Mouse (Mus musculus) cerebellum, postnatal 36 days (tissue): ENCODE data around the gene Gm21904.
"Not testable (repeated sequence)": the region's sequence is repeated elsewhere in the genome, so short reads cannot be mapped to it uniquely, and the experiment has no call there.

Experiments used
- DNase-seq, 2 experiments: peaks; one replicate each; pipeline ENCODE4 v3.0.0; 2021 to 2022; ENCODE audit warnings: mixed read lengths in 2 of 2

The Gm21904 gene

DNA sequence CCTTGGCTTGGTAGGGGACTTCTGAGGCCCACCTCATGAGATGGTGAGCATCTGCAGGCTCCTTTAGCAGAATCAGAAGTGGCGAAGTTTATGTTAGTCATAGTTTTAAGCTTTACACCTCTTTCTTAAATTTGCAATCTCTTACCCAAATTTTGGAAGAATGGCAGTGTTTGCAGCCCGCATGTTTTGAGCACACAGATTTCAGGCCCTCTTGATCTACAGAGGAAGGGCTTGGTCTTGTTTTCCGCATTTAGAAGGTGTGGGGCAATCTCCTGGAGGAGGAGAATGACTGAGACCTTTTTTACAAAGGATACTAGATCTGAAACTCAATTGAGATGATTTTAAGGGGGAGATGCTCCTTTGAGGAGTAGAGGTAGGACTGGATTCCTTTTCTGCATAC, at the start of gene Gm21904:
Gene Gm21904, minus strand, starts transcription at position 101 of the 400 bp plus-strand sequence.
- DNase-seq, result not testable (repeated sequence)

DNA sequence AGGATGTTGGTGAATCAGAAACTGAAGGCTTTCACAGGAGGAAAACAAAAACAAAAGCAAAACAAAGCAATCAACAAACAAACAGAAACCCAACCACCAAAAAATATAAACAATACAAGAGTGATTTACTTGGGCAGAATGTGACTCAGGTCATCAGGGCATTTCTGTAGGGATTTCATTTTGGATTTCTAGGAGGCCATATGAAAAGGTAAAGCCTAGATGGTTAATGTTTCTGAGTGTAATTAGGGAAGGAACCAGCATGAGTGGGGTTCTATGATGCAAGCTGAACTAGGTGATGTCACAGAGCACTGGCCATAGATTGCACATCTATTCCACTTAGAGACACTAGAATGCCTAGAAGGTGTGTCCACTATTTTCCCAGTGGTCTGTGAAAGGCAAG, 28.4 kb upstream of the Gm21904 start, which contains the start of the genes Gm20772 and Gm20831:
Gene Gm20772, plus strand, starts transcription at position 301 of the 400 bp plus-strand sequence.
Gene Gm20831, plus strand, starts transcription at position 301 of the 400 bp plus-strand sequence.
- not testable (repeated sequence) for DNase-seq
